Mouse (Mus musculus): ENCODE measurements around the gene Ankrd53.
"Not testable (repeated sequence)": the region's sequence is repeated elsewhere in the genome, so short reads cannot be mapped to it uniquely, and the experiment has no call there.

Ankrd53 gene

DNA sequence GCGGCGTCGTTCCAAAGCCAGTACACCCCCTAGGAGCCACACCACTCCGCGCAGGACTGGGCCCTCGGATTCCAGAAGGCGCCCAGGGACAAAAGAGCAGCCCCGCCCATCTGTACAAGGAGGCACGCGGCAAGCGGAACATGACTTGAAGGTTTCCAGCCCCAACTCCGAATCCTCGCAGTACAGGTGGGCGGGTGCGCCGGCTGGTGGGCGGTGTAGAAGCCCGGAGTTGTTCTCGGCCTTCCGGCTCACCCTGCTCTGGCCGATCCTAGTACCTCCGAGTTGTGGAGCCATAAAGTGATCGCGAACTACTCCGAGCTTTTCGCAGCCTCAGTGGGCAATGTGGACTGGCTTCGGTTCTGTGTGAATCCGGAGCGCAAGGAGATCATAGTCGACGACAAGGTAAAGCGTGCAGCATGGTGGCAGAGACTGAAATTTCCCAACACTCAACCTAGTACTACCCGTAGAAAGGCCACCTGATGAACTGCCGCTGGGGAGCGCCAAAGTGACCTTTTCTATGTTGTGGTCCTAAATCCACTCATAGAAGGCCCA, 512 bp downstream of the Ankrd53 start:
- in situ Hi-C loops (cut with MboI, MseI): no loop called here

DNA sequence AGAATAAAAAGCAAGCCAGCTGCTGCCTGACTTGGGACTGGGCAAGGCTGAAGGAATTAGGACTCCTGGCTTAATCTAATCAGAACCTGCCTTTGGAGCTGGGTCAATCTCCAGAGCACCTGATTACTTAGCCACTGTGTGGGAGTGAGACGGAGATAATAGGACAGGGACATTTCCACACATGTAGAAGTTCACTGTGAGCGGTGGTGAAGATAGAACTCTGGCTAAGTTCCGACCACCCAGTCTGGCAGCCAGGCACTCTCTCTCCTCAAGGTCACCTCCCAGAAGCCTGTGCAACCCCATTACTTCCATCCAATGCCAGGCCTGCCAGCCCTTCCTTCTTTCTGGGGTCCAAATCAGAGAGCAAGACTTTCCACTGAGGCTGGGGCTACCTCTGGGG, 4.5 kb downstream of the Ankrd53 start:
- in situ Hi-C loops (cut with MboI, MseI): no loop called here

GRCm38 (mm10) chr6:83768485-83768884, 6.0 kb downstream of the Ankrd53 start:
- in situ Hi-C loops (cut with MboI, MseI): no loop called here

DNA sequence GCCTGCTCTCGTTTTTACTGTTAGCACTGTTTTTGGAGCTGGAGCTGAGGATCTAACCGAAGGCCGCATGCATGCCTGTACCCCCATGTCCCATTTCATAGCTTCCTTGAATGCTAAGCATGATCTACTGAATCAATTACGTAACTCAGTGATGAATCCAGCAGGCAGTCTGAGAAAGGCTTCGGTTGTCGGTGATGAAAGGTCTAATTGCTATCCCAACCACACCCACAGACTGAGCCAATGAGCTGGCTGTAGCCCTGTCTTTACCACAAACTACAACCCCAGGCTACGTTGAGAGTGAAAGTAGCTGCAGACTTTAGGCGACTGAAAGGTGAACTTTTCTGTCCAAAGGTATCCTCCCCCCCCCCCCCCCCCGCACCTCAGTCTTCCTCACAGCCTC, 11.7 kb downstream of the Ankrd53 start:
- in situ Hi-C loops (cut with MboI, MseI): no loop called here

- in situ Hi-C loops (cut with MboI, MseI): no loop called here
Observed at GRCm38 (mm10) chr6:83774781-83775563, 12.5 kb downstream of the Ankrd53 start.

GRCm38 (mm10) chr6:83775638-83776293, 13.3 kb downstream of the Ankrd53 start, which contains the start of gene Tex261:
Gene Tex261 (minus strand): TSS chr6:83775813.
- in situ Hi-C loops (cut with MboI, MseI): no loop called here

DNA sequence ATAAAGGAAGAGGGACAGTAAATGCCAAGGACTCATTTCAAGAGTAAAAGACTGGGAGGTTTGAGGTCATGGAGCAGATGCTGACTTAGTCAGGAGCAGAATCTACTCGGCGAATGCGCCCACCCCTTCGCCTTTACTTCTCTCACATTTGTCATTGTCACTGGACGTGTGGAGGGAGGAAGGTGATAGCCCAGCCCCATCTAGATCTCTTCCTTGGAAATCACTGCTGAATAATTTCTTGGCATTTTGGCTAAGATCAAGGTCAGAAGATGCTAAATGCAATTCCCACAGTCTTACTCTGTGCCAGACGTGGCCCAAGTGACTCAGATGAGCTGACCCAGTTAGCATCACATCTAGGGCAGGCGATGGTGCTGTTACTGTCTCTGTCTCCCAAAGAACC, 15.9 kb downstream of the Ankrd53 start:
- in situ Hi-C loops (cut with MboI, MseI): no loop called here

DNA sequence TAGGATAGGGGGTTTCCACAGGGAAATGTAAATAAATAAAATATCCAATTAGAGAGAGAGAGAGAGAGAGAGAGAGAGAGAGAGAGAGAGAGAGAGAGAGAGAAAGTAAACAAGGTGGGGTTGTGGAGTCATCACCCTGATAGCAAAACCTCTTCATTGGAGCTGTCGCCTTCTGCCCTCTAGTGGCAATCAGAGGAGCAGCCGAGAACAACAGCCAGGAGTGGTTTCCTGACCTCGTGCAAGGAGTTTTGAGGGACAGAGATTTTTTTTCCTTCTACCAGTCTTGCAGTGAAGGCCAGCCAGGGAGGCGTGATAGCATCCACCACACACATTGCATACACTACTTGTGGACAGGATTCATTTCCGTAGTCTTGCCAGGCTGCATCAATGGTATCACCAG, 16.6 kb downstream of the Ankrd53 start:
- in situ Hi-C loops (cut with MboI, MseI): no loop called here

DNA sequence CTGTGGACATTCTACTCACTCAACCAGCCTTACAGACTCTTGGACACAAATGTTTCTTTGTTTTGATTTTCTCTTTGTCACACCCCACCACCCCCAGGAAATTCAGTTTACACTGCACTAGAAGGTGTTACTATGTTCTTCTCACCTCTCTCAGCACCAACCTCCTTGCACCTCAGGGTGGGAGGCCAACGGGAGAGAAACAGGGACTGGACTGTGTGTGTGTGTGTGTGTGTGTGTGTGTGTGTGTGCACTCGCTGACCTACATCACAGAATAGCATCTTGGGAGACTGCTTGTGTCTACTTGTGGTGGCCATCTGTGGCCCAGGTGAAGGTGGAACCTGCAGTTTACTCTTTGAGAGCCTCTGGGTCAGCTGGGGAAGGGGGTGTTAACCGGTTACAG, 24.0 kb downstream of the Ankrd53 start:
- in situ Hi-C loops (cut with MboI, MseI): no loop called here

- in situ Hi-C loops (cut with MboI, MseI): no loop called here
Observed at GRCm38 (mm10) chr6:83788554-83788953, 26.1 kb downstream of the Ankrd53 start.

GRCm38 (mm10) chr6:83790533-83790932, 28.1 kb downstream of the Ankrd53 start:
- in situ Hi-C loops (cut with MboI, MseI): not testable (repeated sequence)

- in situ Hi-C loops (cut with MboI, MseI): no loop called here
Observed at GRCm38 (mm10) chr6:83791251-83791890, 28.9 kb downstream of the Ankrd53 start.

DNA sequence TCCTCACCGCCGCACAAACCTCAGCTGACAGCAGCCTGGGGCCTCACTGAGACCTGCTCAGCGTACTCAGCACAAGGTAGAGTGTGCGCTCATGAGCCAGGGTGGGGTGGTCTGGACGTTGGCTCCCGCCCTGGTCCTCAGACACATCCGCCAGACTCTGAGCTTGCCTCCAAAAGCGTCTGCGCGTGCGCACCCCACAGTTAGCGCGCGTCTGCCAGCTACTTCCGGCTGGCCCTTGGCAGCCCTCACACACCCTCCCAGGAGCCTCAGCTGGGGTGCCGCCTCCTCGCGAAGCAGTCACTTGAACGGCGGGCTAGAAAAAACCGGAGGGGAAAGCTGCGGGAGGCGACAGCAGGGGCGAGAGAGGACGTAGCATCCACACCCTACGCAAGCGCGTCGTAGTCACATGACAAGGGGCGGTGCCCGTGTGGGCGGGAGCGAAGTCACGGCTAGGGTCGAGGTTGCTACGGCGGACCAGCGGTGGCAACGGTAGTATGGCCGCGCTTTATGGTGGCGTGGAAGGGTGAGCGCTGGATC, 32.4 kb downstream of the Ankrd53 start, which contains the start of gene Nagk:
Nagk (plus strand) TSS at position 223 of the 537 bp plus-strand sequence.
- in situ Hi-C loops (cut with MboI, MseI): no loop called here

GRCm38 (mm10) chr6:83795492-83795900, 33.1 kb downstream of the Ankrd53 start:
- in situ Hi-C loops (cut with MboI, MseI): no loop called here

DNA sequence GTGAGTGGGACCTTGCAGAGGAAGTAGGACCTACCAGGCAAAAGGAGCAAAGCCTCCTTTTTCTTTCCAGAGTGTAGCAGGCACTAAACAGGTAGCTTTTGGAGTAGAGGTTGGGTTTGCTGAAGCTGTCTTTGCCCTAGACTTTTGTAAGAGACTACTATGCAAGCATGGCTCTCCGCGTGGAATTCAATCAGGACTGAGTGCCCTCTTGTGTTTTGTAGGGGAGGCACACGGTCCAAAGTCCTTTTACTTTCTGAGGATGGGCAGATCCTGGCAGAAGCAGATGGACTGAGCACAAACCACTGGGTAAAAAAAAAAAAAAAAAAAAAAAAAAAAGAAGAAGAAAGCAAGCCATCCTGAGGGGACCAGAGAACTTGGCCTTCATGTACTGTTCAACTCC, 34.2 kb downstream of the Ankrd53 start:
- in situ Hi-C loops (cut with MboI, MseI): no loop called here

DNA sequence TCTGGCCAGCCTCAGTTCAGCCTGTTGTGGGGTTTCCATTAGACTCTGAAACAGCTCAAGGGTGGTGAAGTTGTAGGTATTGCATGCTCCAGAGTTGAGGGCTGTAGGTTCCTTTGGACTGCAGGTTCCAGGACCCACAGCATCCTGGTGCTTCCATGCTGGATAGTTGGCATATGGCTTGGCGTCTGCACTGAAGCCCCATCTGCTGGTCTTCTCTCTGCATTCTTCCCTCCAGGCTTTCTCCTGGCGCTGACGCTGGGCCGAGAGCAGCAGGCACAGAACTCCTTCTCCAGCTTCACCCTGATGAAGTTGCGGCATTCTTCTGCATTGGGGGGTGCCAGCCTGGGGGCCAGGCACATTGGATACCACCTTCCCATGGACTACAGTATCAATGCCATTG, 39.6 kb downstream of the Ankrd53 start:
- in situ Hi-C loops (cut with MboI, MseI): no loop called here

GRCm38 (mm10) chr6:83802846-83803245, 40.4 kb downstream of the Ankrd53 start:
- in situ Hi-C loops (cut with MboI, MseI): no loop called here

DNA sequence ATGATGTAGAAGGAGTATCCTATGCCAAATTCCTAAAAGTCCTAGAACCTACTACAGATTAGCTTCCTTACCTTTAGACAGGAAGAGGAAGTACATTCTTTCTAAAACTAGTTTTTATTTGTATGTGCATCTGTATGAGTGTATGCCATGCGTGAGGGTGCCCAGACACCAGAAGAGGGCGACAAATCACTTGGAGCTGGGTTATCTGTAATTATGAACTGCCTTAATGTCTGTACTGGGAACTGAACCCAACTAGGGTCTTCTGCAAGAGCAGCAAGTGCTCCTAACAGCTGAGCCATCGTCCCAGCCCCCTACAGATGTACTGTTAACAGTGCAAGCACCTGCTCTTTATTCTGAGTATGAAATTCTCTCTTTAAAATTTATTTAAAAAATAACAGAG, 53.4 kb downstream of the Ankrd53 start:
- in situ Hi-C loops (cut with MboI, MseI): no loop called here
